Mouse (Mus musculus) kidney, embryonic 15.5 days (tissue): ENCODE results near the gene Nr6a1. TPM values are rescaled to one million over a fixed set of nuclear protein-coding genes. Genes with fewer than 3 reads are reported as not detected.

Experiments used
- ATAC-seq: fragments of 200-750 bp; cut with Nextera tagmentation; replicated peaks from 2 replicates; pipeline ENCODE4 v1.8.0; 2017; ENCODE audit warnings: moderate TSS enrichment; ENCODE audit not compliant: low FRiP score
- H3K27ac ChIP-seq: fragments of 300-500 bp; sonication (generic); 2 replicates; pipeline ENCODE4 v1.5.1; 2015; ENCODE audit warnings: mild to moderate bottlenecking, inconsistent platforms
- H3K27me3 ChIP-seq: fragments of 300-500 bp; sonication (generic); 2 replicates; pipeline ENCODE4 v1.6.1; 2015; ENCODE audit warnings: inconsistent platforms
- H3K36me3 ChIP-seq: fragments of 300-500 bp; sonication (generic); 2 replicates; pipeline ENCODE4 v1.6.1; 2015; ENCODE audit warnings: inconsistent platforms
- H3K4me1 ChIP-seq: fragments of 300-500 bp; sonication (generic); 2 replicates; pipeline ENCODE4 v1.6.1; 2015; ENCODE audit warnings: inconsistent platforms
- H3K4me2 ChIP-seq: fragments of 300-500 bp; sonication (generic); 2 replicates; pipeline ENCODE4 v1.6.1; 2015; ENCODE audit warnings: moderate library complexity, mild to moderate bottlenecking, inconsistent platforms
- H3K4me3 ChIP-seq: fragments of 300-500 bp; sonication (generic); replicated peaks from 2 replicates; pipeline ENCODE4 v1.5.1; 2015; ENCODE audit warnings: mild to moderate bottlenecking, inconsistent platforms
- H3K9ac ChIP-seq: fragments of 300-500 bp; sonication (generic); 2 replicates; pipeline ENCODE4 v1.6.1; 2015; ENCODE audit warnings: mild to moderate bottlenecking, inconsistent platforms
- H3K9me3 ChIP-seq: fragments of 300-500 bp; sonication (generic); replicated peaks from 2 replicates; pipeline ENCODE4 v1.6.1; 2016; ENCODE audit warnings: inconsistent platforms
- WGBS: fragments of 180-500 bp; shearing (Covaris S2); methylation state at CpG from one replicate; pipeline ENCODE4 v1.1.7; 2015; ENCODE audit warnings: mixed read lengths; 5-methylcytosine and 5-hydroxymethylcytosine counted together
- polyA plus RNA-seq: library from polyadenylated mRNA; unstranded; fragments of >200 nt; fragmentation: Nextera tagmentation; extraction: Ambion mirVana; gene quantifications from 2 replicates; pipeline ENCODE4 v1.2.1, GENCODE M21; 2015

Nr6a1 gene
- polyA plus RNA-seq, 1 experiment from 2014 or later: 1.1 TPM

DNA sequence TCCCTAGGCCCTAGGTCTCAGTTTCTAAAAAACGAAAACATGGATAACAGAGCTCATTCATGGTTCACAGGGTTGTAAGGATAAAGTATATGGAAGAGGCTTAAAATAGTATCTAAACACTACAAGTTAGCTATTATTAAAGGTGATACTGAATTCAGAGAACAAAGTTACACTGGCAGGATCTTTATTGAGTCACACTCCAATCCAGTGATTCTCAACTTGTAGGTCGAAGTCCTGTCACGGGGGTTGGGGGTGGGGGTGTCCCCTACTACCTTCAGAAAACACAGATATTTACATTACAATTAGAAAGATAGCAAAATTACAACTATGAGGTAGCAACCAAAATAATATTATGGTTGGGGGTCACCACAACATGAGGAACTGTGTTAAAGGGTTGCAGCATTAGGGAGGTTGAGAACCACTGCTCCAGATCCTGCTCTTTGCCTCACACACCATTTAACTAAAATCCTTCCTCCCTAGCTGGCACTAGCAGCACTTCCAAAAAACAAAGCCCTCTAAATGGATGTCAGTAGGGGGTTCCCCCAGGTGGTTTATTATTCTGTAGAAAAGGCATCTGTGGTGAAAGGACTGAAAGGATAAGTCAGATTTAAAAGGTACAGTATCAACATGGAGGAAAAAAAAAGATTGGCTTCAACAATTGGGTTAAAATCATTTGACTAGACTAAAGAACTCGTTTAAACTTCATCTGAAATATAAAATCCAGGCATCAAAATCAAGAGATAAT lies 10.4 kb downstream of the Nr6a1 start:
- no peak for ATAC-seq
- H3K36me3 ChIP-seq: no peaks in the 10 kb centered on the region
- H3K9me3 ChIP-seq: no peaks in the 10 kb centered on the region
- WGBS: 43% methylated on average over 4 of the region's 4 CpGs
- H3K27ac ChIP-seq: no peak overlapping the region
- H3K27me3 ChIP-seq: no peaks in the 10 kb centered on the region
- no peak overlapping the region for H3K4me2 ChIP-seq
- no peak overlapping the region for H3K4me3 ChIP-seq
- peaks cover 3% of the 10 kb centered on the region for H3K4me1 ChIP-seq
- no peak overlapping the region for H3K9ac ChIP-seq

DNA sequence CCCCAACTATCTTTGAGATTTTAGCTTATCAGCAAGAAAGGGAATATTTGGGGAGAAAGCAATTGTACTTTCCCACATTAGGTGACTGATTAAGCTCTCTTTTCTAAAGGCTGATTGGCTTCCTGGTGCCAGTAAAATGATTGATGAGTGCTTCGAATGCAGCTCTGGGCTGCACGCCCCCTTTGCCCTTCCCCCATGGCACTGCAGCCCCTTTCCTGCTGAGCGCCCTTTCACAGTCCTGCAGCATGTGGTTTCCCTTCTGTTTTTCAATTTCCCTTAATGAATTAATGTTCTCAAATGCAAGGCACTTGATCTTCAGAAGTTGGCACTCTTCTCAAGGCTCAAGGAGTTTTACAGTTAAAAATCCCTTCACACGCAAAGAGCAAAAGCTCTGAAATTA lies 12.5 kb downstream of the Nr6a1 start:
- H3K27me3 ChIP-seq: no peaks in the 10 kb centered on the region
- no peak overlapping the region for H3K27ac ChIP-seq
- no peak overlapping the region for H3K4me3 ChIP-seq
- no peak for ATAC-seq
- H3K4me1 ChIP-seq: peaks cover 3% of the 10 kb centered on the region
- 30% methylated on average over 4 of the region's 4 CpGs for WGBS
- H3K36me3 ChIP-seq: no peaks in the 10 kb centered on the region
- H3K4me2 ChIP-seq: no peak overlapping the region
- no peak overlapping the region for H3K9ac ChIP-seq
- H3K9me3 ChIP-seq: no peaks in the 10 kb centered on the region

DNA sequence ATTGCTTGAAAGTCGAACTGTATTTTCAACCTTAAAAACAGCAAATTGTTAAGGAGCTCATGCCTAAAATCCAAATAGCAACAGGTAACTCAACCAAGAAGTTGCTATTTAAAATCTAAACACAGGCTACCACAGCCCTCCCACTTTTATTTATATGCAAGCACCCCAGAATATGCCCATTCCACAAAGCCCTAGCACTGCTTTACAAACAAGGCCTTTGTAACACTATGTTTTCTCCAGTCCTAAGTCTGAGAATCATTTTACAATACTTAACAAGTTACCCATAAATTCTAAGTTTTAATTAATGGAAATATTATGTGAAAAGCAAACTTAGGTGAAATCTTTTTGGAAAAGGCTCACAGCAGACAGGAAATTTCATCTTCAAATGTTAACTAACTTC lies 13.0 kb downstream of the Nr6a1 start:
- H3K9me3 ChIP-seq: no peaks in the 10 kb centered on the region
- no peak overlapping the region for H3K4me2 ChIP-seq
- no peaks in the 10 kb centered on the region for H3K36me3 ChIP-seq
- H3K27me3 ChIP-seq: no peaks in the 10 kb centered on the region
- no peak overlapping the region for H3K9ac ChIP-seq
- no peak overlapping the region for H3K4me3 ChIP-seq
- H3K4me1 ChIP-seq: peaks cover 3% of the 10 kb centered on the region
- no peak for ATAC-seq
- H3K27ac ChIP-seq: no peak overlapping the region
- 54% methylated on average over 1 of the region's 1 CpGs for WGBS

DNA sequence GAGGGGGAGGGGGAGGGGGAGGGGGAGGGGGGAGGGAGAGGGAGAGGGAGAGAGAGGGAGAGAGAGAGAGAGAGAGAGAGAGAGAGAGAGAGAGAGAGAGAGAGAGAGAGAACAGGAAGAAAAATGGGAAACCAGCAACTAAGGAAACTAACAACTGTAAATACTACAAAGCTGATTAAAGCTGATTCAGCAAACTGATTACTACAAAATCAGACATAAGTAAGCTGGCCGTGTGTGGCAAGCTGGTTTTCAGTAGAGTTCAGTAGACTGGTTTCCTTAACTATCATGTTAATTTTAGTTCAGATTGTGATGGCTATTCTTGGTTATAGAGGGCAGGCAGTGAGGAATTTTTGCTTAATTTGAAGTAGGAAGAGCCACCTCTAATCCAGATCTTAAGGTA lies 18.9 kb downstream of the Nr6a1 start:
- no peak for ATAC-seq
- 58% methylated on average over 1 of the region's 1 CpGs for WGBS

DNA sequence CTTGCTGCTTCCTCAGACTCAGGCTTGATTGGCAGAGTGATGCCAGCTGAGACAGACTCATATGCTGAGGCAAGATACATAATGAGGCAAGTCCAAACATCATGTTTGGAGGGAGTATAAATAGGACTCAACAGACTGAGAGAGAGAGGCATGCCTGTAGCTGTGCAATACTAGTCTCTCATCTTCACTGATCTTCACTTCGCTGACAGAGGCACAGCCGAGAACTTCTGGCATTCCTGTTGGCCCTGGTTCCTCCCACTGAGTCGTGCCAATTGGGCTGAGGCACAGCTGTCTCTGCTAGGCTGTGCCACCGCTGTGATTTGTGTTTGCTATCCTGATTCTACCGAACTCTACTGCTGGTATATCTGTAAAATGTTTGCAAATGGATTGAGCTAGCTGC lies 21.4 kb downstream of the Nr6a1 start:
- Histone ChIP-seq H3K36me3 (no peaks in the 10 kb centered on the region), H3K27ac (no peak overlapping the region), H3K4me2 (no peak overlapping the region), H3K9ac (no peak overlapping the region), H3K4me3 (no peak overlapping the region), H3K4me1 (no peaks in the 10 kb centered on the region), H3K27me3 (no peaks in the 10 kb centered on the region), H3K9me3 (no peaks in the 10 kb centered on the region)
- ATAC-seq: no peak
- 64% methylated on average over 5 of the region's 5 CpGs for WGBS

More for the DNA sequence above, 18.9 kb downstream of the Nr6a1 start:
- Histone ChIP-seq H3K9me3 (no peaks in the 10 kb centered on the region), H3K9ac (no peak overlapping the region), H3K4me1 (no peaks in the 10 kb centered on the region), H3K27ac (no peak overlapping the region), H3K4me2 (no peak overlapping the region), H3K36me3 (no peaks in the 10 kb centered on the region), H3K4me3 (no peak overlapping the region), H3K27me3 (no peaks in the 10 kb centered on the region)

DNA sequence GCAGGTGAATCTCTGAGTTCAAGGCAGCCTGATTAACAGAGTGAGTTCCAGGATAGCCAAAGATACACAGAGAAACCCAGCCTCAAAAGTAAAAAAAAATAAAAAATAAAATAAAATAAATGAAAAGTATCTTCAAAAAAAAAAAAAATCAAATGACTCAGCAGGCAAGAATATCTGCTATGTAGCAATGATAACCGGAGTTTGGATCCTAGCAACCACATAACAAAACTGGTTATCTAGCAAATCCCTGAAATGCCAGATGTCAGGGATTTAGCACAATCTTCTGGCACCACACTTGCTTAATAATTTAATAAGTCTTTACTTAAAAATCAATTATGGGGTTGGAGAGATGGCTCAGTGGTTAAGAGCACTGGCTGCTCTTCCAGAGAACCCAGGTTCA lies 23.2 kb downstream of the Nr6a1 start:
- no peak overlapping the region for H3K4me2 ChIP-seq
- H3K9me3 ChIP-seq: no peaks in the 10 kb centered on the region
- H3K4me1 ChIP-seq: no peaks in the 10 kb centered on the region
- H3K4me3 ChIP-seq: no peak overlapping the region
- no peak for ATAC-seq
- no peaks in the 10 kb centered on the region for H3K36me3 ChIP-seq
- no peak overlapping the region for H3K9ac ChIP-seq
- no peaks in the 10 kb centered on the region for H3K27me3 ChIP-seq
- no peak overlapping the region for H3K27ac ChIP-seq
- WGBS: 84% methylated on average over 1 of the region's 1 CpGs

DNA sequence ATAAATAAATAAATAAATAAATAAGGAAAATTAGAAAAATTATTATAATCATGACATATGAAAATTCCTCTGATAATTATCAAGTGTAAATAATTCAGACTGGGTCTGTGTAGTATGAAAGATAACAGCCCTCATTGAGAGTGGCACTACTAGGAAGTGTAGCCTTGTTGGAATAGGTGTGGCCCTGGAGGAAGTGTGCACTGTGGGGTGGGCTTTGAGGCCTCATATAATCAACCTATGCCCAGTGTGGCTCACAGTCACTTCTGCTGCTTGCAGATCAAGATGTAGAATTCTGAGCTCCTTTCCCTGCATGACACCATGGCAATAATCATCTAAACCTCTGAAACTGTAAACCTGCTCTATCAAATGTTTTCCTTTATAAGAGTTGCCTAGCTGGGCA lies 24.6 kb downstream of the Nr6a1 start:
- no peak overlapping the region for H3K4me2 ChIP-seq
- H3K9me3 ChIP-seq: no peaks in the 10 kb centered on the region
- no peak overlapping the region for H3K4me3 ChIP-seq
- no peak for ATAC-seq
- H3K4me1 ChIP-seq: no peaks in the 10 kb centered on the region
- no peaks in the 10 kb centered on the region for H3K36me3 ChIP-seq
- H3K9ac ChIP-seq: no peak overlapping the region
- H3K27ac ChIP-seq: no peak overlapping the region
- H3K27me3 ChIP-seq: no peaks in the 10 kb centered on the region

DNA sequence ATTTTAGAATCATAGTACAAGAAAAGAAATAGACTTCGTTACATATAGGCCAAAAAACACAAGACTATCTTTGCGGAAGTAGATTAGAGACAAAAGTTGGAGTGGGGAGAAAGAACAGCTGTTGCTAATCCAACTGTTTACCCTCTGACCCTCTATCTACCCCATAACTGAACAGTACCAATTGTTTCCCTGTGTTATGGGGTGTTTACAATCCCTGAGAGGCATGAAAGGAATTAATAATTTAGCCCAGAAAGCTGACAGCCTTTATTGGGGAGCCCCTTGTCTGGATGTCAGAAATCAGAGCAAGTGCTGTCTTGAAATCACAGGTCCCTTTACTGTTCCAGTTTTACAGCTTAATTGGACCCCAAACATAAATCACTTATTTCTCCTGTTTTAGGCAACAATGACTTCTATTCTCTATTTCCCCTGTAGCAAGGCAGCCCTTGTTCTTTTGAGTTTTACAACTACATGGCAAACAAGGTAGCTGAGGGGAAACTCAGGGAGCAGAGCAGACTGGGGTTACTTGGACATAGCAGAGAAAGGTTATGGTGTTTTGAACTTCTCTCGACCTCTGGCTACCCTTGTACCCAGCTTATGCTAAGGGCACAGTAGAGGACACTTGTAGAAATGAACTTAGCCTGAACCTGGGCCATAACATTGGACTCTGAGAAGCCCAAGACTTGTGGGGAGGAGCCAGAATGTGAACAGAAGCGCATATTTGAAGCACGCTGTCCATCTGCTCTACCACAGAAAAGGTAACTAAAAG lies 46.4 kb downstream of the Nr6a1 start:
- Histone ChIP-seq H3K4me2 (no peak overlapping the region), H3K27me3 (no peaks in the 10 kb centered on the region), H3K9me3 (no peaks in the 10 kb centered on the region), H3K27ac (no peak overlapping the region), H3K4me3 (no peak overlapping the region), H3K9ac (no peak overlapping the region), H3K36me3 (peaks cover 20% of the 10 kb centered on the region), H3K4me1 (no peaks in the 10 kb centered on the region)
- WGBS: 72% methylated on average over 5 of the region's 5 CpGs
- no peak for ATAC-seq

DNA sequence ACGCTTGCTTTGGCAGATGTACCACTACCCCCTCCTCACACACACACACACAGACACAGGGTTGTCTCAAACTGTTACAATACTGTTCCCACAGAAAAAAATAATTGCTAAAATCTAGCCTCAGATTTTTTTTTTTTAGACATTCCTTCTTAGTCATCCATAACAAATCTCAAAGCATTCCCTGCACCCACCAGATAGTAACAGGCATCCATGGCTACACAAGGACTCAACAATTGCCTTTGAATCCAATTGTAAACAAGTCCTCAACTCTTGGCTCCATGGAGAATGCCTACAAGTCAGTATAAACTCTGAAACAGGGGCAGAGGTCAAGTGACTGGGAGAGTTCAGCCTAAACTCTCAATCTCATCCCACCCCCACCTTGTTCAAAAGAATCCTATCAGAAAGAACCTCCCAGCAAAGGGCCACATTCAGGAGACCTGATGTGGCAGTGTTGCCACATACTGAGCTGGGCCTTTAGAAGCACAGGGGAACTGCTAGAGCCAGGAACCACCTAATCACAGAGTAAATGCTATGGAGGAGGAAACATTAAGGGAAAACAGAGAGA lies 52.9 kb downstream of the Nr6a1 start:
- H3K27ac ChIP-seq: no peak overlapping the region
- 66% methylated on average over 1 of the region's 1 CpGs for WGBS
- H3K4me2 ChIP-seq: no peak overlapping the region
- no peaks in the 10 kb centered on the region for H3K9me3 ChIP-seq
- H3K36me3 ChIP-seq: peaks cover 34% of the 10 kb centered on the region
- no peak for ATAC-seq
- H3K4me3 ChIP-seq: no peak overlapping the region
- no peaks in the 10 kb centered on the region for H3K4me1 ChIP-seq
- no peak overlapping the region for H3K9ac ChIP-seq
- H3K27me3 ChIP-seq: no peaks in the 10 kb centered on the region

DNA sequence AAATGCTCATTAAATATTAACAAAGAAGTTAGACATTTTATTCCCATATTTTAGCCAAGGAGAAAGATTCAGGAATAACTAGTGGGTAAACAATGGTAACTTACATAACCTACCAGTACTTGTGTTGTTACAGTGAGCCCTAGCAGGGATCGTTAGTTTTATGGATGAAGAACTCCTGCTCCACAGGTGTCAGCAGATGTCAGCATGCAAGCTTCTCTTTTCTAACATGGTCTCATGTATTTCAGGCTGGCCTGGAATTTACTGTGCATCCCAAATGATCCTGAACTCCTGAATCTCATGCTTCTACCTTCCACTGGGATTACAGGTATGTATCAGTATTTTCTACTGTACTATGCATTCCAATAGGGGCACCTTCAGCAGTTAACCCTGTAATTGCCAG lies 54.8 kb downstream of the Nr6a1 start:
- WGBS: 39% methylated on average over 1 of the region's 1 CpGs
- H3K4me3 ChIP-seq: no peak overlapping the region

DNA sequence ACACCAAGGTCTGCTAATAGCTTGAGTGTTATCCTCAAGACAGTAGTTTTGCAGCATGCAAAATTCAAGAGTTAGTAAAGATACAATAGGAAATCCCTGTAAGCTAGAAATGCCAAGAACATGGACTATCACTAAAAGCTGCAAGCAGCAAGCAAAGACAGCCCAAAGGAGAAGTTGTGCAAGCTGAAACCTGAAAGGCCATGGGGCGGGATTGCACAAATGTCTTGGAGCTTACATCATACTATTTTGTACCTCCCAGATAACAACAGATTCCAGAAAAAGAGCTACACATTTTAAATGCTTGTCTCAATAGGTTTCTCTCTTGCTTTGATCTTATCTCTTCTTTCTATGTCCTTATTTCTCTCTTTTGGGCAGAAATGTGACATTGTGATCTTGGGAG lies 60.8 kb downstream of the Nr6a1 start:
- Histone ChIP-seq H3K4me1 (no peaks in the 10 kb centered on the region), H3K9me3 (no peaks in the 10 kb centered on the region), H3K4me3 (no peak overlapping the region), H3K27me3 (no peaks in the 10 kb centered on the region), H3K4me2 (no peak overlapping the region), H3K9ac (no peak overlapping the region), H3K36me3 (peaks cover 19% of the 10 kb centered on the region; the same call in 1 of the 2 replicates), H3K27ac (no peak overlapping the region)
- ATAC-seq: no peak
- 76% methylated on average over 1 of the region's 1 CpGs for WGBS

More for the DNA sequence above, 54.8 kb downstream of the Nr6a1 start:
- Histone ChIP-seq H3K4me2 (no peak overlapping the region), H3K4me1 (no peaks in the 10 kb centered on the region), H3K36me3 (peaks cover 30% of the 10 kb centered on the region), H3K9ac (no peak overlapping the region), H3K9me3 (no peaks in the 10 kb centered on the region), H3K27ac (no peak overlapping the region), H3K27me3 (no peaks in the 10 kb centered on the region)
- ATAC-seq: no peak

DNA sequence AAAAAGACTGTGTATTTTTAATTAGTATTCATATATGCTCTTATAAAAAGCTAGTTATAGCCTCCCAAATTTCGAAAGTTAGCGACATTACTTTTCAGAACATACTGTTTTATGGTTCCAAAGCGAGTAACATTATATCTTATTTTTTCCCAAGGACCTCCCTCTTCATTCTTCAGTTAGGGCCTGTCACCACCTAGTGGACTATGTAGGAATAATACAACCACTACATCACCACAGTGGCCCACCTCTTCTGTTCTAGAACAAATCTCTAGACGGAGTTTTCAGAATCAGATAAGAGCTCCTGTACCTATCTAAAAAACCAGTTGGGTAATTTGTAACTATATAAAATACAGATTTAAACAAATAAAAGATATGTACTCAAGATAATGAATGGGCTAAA lies 63.5 kb downstream of the Nr6a1 start:
- Histone ChIP-seq H3K4me3 (no peak overlapping the region), H3K4me2 (no peak overlapping the region), H3K27me3 (no peaks in the 10 kb centered on the region), H3K9ac (no peak overlapping the region), H3K36me3 (peaks cover 24% of the 10 kb centered on the region; the same call in 1 of the 2 replicates), H3K4me1 (no peaks in the 10 kb centered on the region), H3K27ac (no peak overlapping the region), H3K9me3 (no peaks in the 10 kb centered on the region)
- WGBS: 53% methylated on average over 4 of the region's 4 CpGs
- ATAC-seq: no peak
